Mouse (Mus musculus) kidney, embryonic 14.5 days (tissue): Measurements from ENCODE around the gene Bcar1. TPM values are rescaled to one million over a fixed set of nuclear protein-coding genes. Genes with fewer than 3 reads are reported as not detected.

ENCODE experiments used
- ATAC-seq: fragments of 200-750 bp; cut with Nextera tagmentation; 2 replicates; pipeline ENCODE4 v1.8.0; 2017; ENCODE audit warnings: moderate number of reproducible peaks, mild to moderate bottlenecking, moderate TSS enrichment, moderate library complexity; ENCODE audit not compliant: low FRiP score, low TSS enrichment
- H3K27ac ChIP-seq: fragments of 300-500 bp; sonication (generic); 2 replicates; pipeline ENCODE4 v1.5.1; 2014; ENCODE audit warnings: low read depth, mild to moderate bottlenecking, low read length, moderate library complexity, mixed read lengths
- H3K27me3 ChIP-seq: fragments of 300-500 bp; sonication (generic); 2 replicates; pipeline ENCODE4 v1.6.1; 2014; ENCODE audit warnings: mild to moderate bottlenecking, low read length; ENCODE audit not compliant: control insufficient read depth, insufficient read depth
- H3K36me3 ChIP-seq: fragments of 300-500 bp; sonication (generic); 2 replicates; pipeline ENCODE4 v1.6.1; 2014; ENCODE audit warnings: low read length, mixed read lengths; ENCODE audit not compliant: control insufficient read depth, insufficient read depth
- H3K4me1 ChIP-seq: fragments of 300-500 bp; sonication (generic); 2 replicates; pipeline ENCODE4 v1.6.1; 2014; ENCODE audit warnings: low read length, mixed read lengths; ENCODE audit not compliant: control insufficient read depth, insufficient read depth
- H3K4me2 ChIP-seq: fragments of 300-500 bp; sonication (generic); replicated peaks from 2 replicates; pipeline ENCODE4 v1.6.1; 2014; ENCODE audit warnings: low read depth, mild to moderate bottlenecking, low read length
- H3K4me3 ChIP-seq: fragments of 300-500 bp; sonication (generic); 2 replicates; pipeline ENCODE4 v1.5.1; 2014; ENCODE audit warnings: mild to moderate bottlenecking, low read length
- H3K9ac ChIP-seq: fragments of 300-500 bp; sonication (generic); 2 replicates; pipeline ENCODE4 v1.6.1; 2014; ENCODE audit warnings: low read depth, mild to moderate bottlenecking, low read length, moderate library complexity
- H3K9me3 ChIP-seq: fragments of 300-500 bp; sonication (generic); 2 replicates; pipeline ENCODE4 v1.6.1; 2016; ENCODE audit warnings: low read length; ENCODE audit not compliant: control insufficient read depth
- WGBS: fragments of 180-500 bp; shearing (Covaris S2); extraction: QIAGEN DNeasy Blood & Tissue Kit; methylation state at CpG from one replicate; pipeline ENCODE4 v1.1.7; 2014; 5-methylcytosine and 5-hydroxymethylcytosine counted together
- polyA plus RNA-seq: library from polyadenylated mRNA; unstranded; fragments of >200 nt; fragmentation: Nextera tagmentation; extraction: Ambion mirVana; gene quantifications from 2 replicates; pipeline ENCODE4 v1.2.1, GENCODE M21; 2014

Gene Bcar1
- polyA plus RNA-seq, 1 experiment from 2014 or later, result 55.6 TPM

DNA sequence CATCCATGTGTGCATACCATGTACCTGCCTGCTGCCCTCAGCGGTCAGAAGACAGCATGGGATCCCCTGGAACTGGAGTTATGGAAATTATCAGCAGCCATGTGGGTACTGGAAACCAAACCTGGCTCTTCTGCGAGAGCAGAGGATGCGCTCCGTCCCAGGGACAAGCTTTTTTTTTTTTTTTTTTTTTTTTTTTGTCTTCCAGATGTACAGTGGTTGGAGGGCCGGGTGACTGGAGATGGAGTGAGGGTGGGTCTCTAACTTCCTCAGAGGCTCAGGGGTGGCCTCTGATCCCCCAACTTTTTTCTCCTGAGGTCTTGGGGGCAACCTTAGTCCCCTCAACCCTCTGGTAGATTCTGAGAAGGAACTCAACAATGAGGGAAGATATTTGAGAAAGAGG is 1.5 kb upstream of the Bcar1 start:
- 74% methylated on average over 5 of the region's 5 CpGs for WGBS
- Histone ChIP-seq H3K27ac (no peak overlapping the region), H3K4me1 (peaks cover 56% of the 10 kb centered on the region), H3K27me3 (no peaks in the 10 kb centered on the region), H3K9me3 (no peaks in the 10 kb centered on the region), H3K4me3 (no peak overlapping the region), H3K4me2 (peak overlapping the region; percentile 49), H3K9ac (0 out of 2 replicates have a peak overlapping the region, but pooled peaks have one; percentile 38), H3K36me3 (no peaks in the 10 kb centered on the region)
- no peak for ATAC-seq

DNA sequence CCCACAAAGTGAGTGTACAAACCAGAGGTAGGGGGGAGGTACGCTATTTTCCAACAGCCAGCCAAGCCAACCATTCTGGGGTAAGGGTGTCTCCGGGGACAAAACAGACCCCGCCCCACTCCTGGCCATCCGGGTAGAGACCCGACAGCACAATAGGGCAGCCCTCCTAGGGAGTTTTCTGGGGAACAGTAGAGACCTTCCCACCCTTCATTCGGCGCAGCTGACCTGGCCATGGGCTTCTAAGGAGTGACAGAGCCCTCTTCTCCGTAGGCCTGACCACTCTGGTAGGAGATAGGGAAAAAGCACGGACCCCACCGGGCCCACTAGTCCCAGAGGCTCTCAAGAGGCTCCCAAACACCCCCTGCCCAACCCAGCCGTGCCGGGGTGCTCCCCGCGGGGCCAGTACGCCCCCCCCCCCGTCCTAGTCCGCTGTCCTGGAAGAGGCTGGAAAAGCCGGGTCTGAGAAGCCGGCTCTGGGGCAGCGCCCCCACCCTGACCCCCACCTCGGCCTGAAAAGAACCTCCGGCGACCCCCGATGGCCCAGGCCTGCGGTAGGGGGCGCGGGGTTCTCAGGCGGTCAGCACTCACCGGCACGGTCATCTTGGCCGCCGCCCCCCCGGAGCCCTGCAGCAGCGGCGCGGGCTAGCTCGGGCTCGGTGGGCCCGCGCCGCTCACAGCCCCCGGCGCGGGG is 363 bp downstream of the Bcar1 start:
- H3K9ac ChIP-seq, result peak overlapping the region; percentile 91
- H3K4me2 ChIP-seq, result peak overlapping the region; percentile 75
- no peaks in the 10 kb centered on the region for H3K36me3 ChIP-seq
- H3K27me3 ChIP-seq, result no peaks in the 10 kb centered on the region
- ATAC-seq, result peak; percentile 33
- H3K9me3 ChIP-seq, result no peaks in the 10 kb centered on the region
- WGBS, result 2% methylated on average over 43 of the region's 44 CpGs
- peaks cover 61% of the 10 kb centered on the region for H3K4me1 ChIP-seq
- peak overlapping the region; percentile 69; the same call in 1 of the 2 replicates for H3K27ac ChIP-seq
- peak overlapping the region; percentile 93 for H3K4me3 ChIP-seq

DNA sequence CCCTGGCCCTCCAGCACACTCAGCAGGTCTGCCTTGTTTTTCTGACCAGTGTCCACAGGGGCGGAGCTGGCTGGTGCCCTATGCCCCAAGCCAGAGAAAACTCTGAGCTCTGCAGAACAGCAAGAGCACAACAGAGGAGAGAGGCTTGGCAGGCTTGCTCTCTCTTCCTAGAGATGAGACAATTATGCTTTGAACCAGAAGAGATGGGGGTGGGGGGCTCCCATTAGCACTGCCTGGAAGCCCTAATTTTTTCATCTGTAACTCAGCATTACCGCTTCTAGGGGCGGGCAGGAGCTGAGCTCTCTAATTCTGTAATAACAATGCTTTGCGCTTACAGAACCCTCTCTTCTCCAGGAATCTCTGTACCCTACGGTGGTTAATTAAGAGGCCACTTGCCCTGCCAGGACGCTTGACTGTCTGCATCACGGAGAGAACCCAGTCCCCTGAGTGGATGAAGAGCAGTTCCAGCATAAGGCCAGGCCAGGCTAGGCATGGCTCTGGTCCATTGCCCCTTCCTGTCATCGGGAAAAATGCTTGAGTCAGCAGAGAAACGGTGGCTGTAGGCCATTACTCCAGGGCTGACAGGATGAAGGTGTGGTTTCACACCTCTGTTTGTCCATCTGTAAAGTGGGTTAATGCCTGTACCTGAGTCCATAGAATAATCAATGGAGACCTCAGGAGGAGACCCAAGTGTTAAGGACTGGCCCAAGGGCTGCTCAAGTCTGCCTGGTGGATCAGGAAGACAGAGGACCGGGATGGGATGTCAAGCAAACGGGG is 1.2 kb downstream of the Bcar1 start:
- peaks cover 58% of the 10 kb centered on the region for H3K4me1 ChIP-seq
- peak overlapping the region; percentile 91; the same call in 1 of the 2 replicates for H3K9ac ChIP-seq
- ATAC-seq, result no peak
- H3K27me3 ChIP-seq, result no peaks in the 10 kb centered on the region
- 20% methylated on average over 11 of the region's 11 CpGs for WGBS
- peak overlapping the region; percentile 69; the same call in 1 of the 2 replicates for H3K27ac ChIP-seq
- H3K4me3 ChIP-seq, result peak overlapping the region; percentile 93
- peak overlapping the region; percentile 75 for H3K4me2 ChIP-seq
- H3K36me3 ChIP-seq, result 0 out of 2 replicates have a peak, but pooled peaks cover 1% of the 10 kb centered on the region
- no peaks in the 10 kb centered on the region for H3K9me3 ChIP-seq

DNA sequence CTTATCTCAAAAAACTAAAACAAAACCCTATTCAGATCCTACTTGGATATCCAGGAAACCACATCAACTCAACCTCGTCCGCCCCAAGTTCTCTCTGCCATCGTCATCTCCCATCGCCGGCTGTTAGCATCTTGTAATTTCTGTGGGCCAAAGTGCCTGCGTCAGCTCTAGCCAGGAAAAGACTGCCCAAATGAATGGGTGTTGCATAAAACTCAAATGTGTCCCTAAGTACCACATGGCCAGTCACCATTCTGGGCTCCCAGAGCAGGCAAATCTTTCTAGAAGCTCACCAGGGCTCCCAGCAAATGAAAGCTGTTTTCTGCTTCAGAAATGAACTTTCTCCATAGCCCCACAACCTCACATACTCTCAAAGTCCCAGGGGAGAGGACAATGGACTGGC is 2.1 kb downstream of the Bcar1 start:
- Histone ChIP-seq H3K4me3 (peak overlapping the region; percentile 93; the same call in 1 of the 2 replicates), H3K4me2 (peak overlapping the region; percentile 75), H3K4me1 (peaks cover 66% of the 10 kb centered on the region), H3K27ac (peak overlapping the region; percentile 55; the same call in 1 of the 2 replicates), H3K36me3 (0 out of 2 replicates have a peak, but pooled peaks cover 3% of the 10 kb centered on the region), H3K27me3 (no peaks in the 10 kb centered on the region), H3K9ac (peak overlapping the region; percentile 91; the same call in 1 of the 2 replicates), H3K9me3 (no peaks in the 10 kb centered on the region)
- no peak for ATAC-seq
- WGBS, result 71% methylated on average over 6 of the region's 6 CpGs

DNA sequence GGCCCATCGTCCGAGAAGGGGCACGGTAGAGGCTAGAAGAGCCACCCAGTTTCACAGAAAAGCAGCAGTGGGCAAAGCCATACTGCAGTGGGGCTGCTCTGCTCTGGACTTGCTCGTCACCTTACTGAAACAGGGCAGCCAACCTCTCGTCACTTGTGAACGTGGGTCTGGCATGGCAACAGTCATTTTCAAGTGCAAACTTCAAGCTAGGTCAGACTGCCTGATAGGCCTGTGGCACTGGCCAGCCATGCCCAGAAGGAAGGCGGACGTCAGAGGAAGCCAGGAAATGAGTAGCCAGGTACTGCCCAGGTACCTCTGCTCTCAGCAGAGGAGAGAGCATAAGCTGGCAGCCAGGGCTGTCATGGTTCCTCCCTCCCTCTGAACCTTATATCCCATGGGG is 2.6 kb downstream of the Bcar1 start:
- H3K27ac ChIP-seq, result no peak overlapping the region
- H3K4me1 ChIP-seq, result peaks cover 67% of the 10 kb centered on the region
- no peak overlapping the region; the same call in 1 of the 2 replicates for H3K9ac ChIP-seq

DNA sequence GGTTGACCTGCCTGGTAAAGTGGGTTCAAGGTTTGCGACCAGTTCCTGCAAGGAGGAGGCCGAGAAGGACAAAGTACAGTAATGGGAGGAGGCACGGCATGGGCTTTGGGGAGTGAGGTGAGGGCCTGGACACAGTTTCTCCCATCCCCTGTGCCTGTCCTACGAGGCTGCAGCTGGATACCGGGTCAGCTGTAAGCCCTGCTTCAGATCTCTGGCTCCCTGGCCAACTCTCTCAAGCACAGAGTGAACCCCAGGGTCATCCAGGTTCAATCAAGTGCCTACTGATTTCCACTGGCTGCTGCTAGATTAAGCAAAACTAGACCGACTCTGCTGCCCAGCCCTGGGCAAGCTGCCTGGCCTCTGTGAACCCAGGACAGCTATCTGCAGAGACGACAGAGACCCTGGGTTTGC is 3.3 kb downstream of the Bcar1 start:
- H3K27ac ChIP-seq, result no peak overlapping the region
- no peaks in the 10 kb centered on the region for H3K27me3 ChIP-seq
- H3K9me3 ChIP-seq, result no peaks in the 10 kb centered on the region
- no peak overlapping the region for H3K4me3 ChIP-seq
- H3K4me1 ChIP-seq, result peaks cover 68% of the 10 kb centered on the region
- ATAC-seq, result no peak
- H3K36me3 ChIP-seq, result peaks cover 3% of the 10 kb centered on the region; the same call in 1 of the 2 replicates
- no peak overlapping the region for H3K4me2 ChIP-seq
- WGBS, result 71% methylated on average over 7 of the region's 7 CpGs
- H3K9ac ChIP-seq, result no peak overlapping the region; the same call in 1 of the 2 replicates

More for the DNA sequence above, 2.6 kb downstream of the Bcar1 start:
- Histone ChIP-seq H3K4me2 (no peak overlapping the region), H3K9me3 (no peaks in the 10 kb centered on the region), H3K36me3 (peaks cover 3% of the 10 kb centered on the region; the same call in 1 of the 2 replicates), H3K4me3 (no peak overlapping the region), H3K27me3 (no peaks in the 10 kb centered on the region)
- 78% methylated on average over 8 of the region's 8 CpGs for WGBS
- ATAC-seq, result no peak

DNA sequence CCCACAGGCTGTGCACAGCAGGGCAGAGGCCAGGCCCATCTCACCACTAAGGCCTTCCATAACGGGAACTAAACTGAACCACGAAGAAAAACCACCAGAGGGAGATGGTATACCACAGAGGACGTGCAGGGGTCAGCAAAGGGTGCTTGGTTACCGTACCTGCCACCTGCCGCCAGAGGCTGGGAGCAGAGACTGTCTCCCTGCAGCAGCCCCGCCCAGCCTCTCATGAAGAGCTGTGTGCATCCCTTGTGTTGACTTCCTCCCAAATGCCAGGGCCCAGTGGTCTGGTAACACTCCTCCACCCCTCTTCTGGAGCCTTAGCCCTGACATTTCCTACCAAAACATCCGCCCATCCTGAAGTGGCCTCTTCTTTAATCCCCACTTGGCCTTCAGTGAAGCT is 4.0 kb downstream of the Bcar1 start:
- Histone ChIP-seq H3K4me3 (no peak overlapping the region), H3K27ac (no peak overlapping the region), H3K27me3 (no peaks in the 10 kb centered on the region), H3K4me1 (peaks cover 71% of the 10 kb centered on the region), H3K4me2 (no peak overlapping the region), H3K9ac (no peak overlapping the region), H3K36me3 (peaks cover 3% of the 10 kb centered on the region; the same call in 1 of the 2 replicates), H3K9me3 (no peaks in the 10 kb centered on the region)
- no peak for ATAC-seq
- WGBS, result 50% methylated on average over 7 of the region's 7 CpGs

DNA sequence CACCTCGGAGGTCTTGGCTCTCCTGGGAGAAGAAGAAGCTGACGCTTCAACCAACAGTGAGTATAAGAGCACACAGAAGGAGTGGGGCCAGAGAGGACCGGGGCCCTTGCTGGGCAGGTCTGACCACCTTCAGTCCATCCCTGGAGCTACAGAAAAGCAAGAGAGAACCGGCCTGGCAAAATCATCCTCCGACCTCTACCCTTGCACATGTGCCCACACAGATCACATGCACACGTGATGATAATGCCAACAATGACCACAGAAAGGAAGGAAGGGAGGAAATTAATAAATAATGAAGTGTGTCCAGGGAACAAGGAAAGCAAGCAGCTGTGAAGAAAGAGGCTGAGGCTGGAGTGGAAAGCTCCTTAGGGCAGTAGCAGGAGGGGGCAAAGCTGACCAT is 4.7 kb downstream of the Bcar1 start:
- Histone ChIP-seq H3K4me1 (peaks cover 71% of the 10 kb centered on the region), H3K9me3 (no peaks in the 10 kb centered on the region), H3K36me3 (peaks cover 3% of the 10 kb centered on the region; the same call in 1 of the 2 replicates), H3K9ac (no peak overlapping the region), H3K27me3 (no peaks in the 10 kb centered on the region), H3K27ac (no peak overlapping the region), H3K4me2 (no peak overlapping the region), H3K4me3 (no peak overlapping the region)
- WGBS, result 61% methylated on average over 6 of the region's 6 CpGs
- ATAC-seq, result no peak
